Mouse (Mus musculus) midbrain, postnatal 0 days (tissue): ENCODE data around the gene Olfr1471. TPM values are rescaled to one million over a fixed set of nuclear protein-coding genes. Genes with fewer than 3 reads are reported as not detected.
"Not testable (repeated sequence)": the region's sequence is repeated elsewhere in the genome, so short reads cannot be mapped to it uniquely, and the experiment has no call there.

Source experiments
- ATAC-seq: fragments of 200-750 bp; cut with Nextera tagmentation; 2 replicates; pipeline ENCODE4 v1.8.0; 2017; ENCODE audit warnings: moderate number of reproducible peaks, mild to moderate bottlenecking, moderate TSS enrichment, moderate library complexity; ENCODE audit not compliant: low FRiP score
- DNase-seq: peaks from one replicate; pipeline ENCODE4 v3.0.0-alpha.2; 2015; ENCODE audit warnings: low spot score
- H3K27ac ChIP-seq: fragments of 300-500 bp; sonication (generic); 2 replicates; pipeline ENCODE4 v1.5.1; 2014; ENCODE audit warnings: low read depth, mild to moderate bottlenecking, low read length, mixed read lengths
- H3K27me3 ChIP-seq: fragments of 300-500 bp; sonication (generic); 2 replicates; pipeline ENCODE4 v1.6.1; 2014; ENCODE audit warnings: low read length, control low read depth, mixed read lengths; ENCODE audit not compliant: insufficient read depth
- H3K36me3 ChIP-seq: fragments of 300-500 bp; sonication (generic); 2 replicates; pipeline ENCODE4 v1.6.1; 2014; ENCODE audit warnings: low read length, control low read depth, mixed read lengths; ENCODE audit not compliant: insufficient read depth
- H3K4me1 ChIP-seq: fragments of 300-500 bp; sonication (generic); 2 replicates; pipeline ENCODE4 v1.6.1; 2014; ENCODE audit warnings: mild to moderate bottlenecking, control low read depth, antibody characterized with exemption, low read length, mixed read lengths; ENCODE audit not compliant: insufficient read depth
- H3K4me2 ChIP-seq: fragments of 300-500 bp; sonication (generic); 2 replicates; pipeline ENCODE4 v1.6.1; 2014; ENCODE audit warnings: low read depth, mild to moderate bottlenecking, low read length, mixed read lengths; ENCODE audit not compliant: poor library complexity, severe bottlenecking
- H3K4me3 ChIP-seq: fragments of 300-500 bp; sonication (generic); 2 replicates; pipeline ENCODE4 v1.5.1; 2014; ENCODE audit warnings: low read depth, mild to moderate bottlenecking, low read length, moderate library complexity
- H3K9ac ChIP-seq: fragments of 300-500 bp; sonication (generic); replicated peaks from 2 replicates; pipeline ENCODE4 v1.6.1; 2014; ENCODE audit warnings: mild to moderate bottlenecking, low read length, moderate library complexity, mixed read lengths; ENCODE audit not compliant: poor library complexity, severe bottlenecking
- H3K9me3 ChIP-seq: fragments of 300-500 bp; sonication (generic); 2 replicates; pipeline ENCODE4 v1.6.1; 2016; ENCODE audit warnings: low read length, control low read depth
- CTCF ChIP-seq: IDR thresholded peaks from 2 replicates; pipeline ENCODE4 v1.5.1; 2016; ENCODE audit warnings: antibody characterized with exemption, mild to moderate bottlenecking
- WGBS: fragments of 180-500 bp; shearing (Covaris S2); extraction: QIAGEN DNeasy Blood & Tissue Kit; methylation state at CpG from one replicate; pipeline ENCODE4 v1.1.7; 2014; 5-methylcytosine and 5-hydroxymethylcytosine counted together
- polyA plus RNA-seq: library from polyadenylated mRNA; unstranded; fragments of >200 nt; fragmentation: Nextera tagmentation; extraction: Ambion mirVana; gene quantifications from 2 replicates; pipeline ENCODE4 v1.2.1, GENCODE M21; 2015
- total RNA-seq: library from RNA; depleted of rRNA; stranded (reverse); fragments of >200 nt; gene quantifications from 2 replicates; pipeline ENCODE4 v1.2.3, GENCODE M21; 2014; rRNA removed

Olfr1471 gene
- total RNA-seq (not detected in 2 replicates), polyA plus RNA-seq (not detected in 2 replicates)

DNA sequence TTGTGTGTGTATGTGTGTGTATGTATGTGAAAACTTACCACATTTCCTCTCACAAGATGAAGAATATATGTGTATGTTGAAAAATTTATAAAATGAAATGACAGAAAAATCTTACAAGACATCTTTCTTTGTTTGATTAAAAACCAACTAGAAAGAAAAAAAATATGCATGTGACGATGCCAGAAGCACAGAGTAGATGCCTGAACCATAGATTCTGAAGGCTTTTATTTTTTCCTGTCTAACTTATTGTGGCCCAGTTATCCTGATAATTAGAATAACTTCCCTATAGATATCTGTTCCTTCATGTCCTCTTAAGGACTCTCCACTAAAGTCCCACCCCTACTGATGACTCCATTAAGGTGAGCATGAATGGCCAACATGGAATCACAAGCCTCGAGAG, at the start of gene Olfr1471:
Olfr1471 (plus strand) TSS at position 301 of the 400 bp plus-strand sequence.
- 68% methylated on average over 2 of the region's 2 CpGs for WGBS
- H3K9me3 ChIP-seq, H3K36me3 ChIP-seq, H3K4me3 ChIP-seq, ATAC-seq, H3K27me3 ChIP-seq, H3K4me1 ChIP-seq, H3K9ac ChIP-seq, DNase-seq, H3K4me2 ChIP-seq, H3K27ac ChIP-seq: not testable (repeated sequence)

GRCm38 (mm10) chr19:13407549-13407948, 35.7 kb upstream of the Olfr1471 start, which contains the start of gene Olfr1469:
Olfr1469 (plus strand) TSS chr19:13407849.
- no peak for TF ChIP-seq CTCF
- Histone ChIP-seq H3K27me3 (no peaks in the 10 kb centered on the region), H3K4me3 (no peak within 1 kb of the TSS), H3K27ac (no peak within 1 kb of the TSS), H3K9ac (no peak within 1 kb of the TSS), H3K4me1 (no peaks in the 10 kb centered on the region), H3K9me3 (peaks cover 2% of the 10 kb centered on the region; the same call in 1 of the 2 replicates), H3K36me3 (no peaks in the 10 kb centered on the region), H3K4me2 (no peak within 1 kb of the TSS)
- no peak for ATAC-seq
- DNase-seq = no peak
- WGBS = 71% methylated on average over 2 of the region's 2 CpGs

GRCm38 (mm10) chr19:13455986-13456385, 12.8 kb downstream of the Olfr1471 start, which contains the start of gene Olfr1472:
Olfr1472 (minus strand) TSS chr19:13456086.
- WGBS = 78% methylated on average over 1 of the region's 1 CpGs
- Histone ChIP-seq H3K9me3 (0 out of 2 replicates have a peak, but pooled peaks cover 4% of the 10 kb centered on the region), H3K4me1 (no peaks in the 10 kb centered on the region)

GRCm38 (mm10) chr19:13469265-13469664, 26.1 kb downstream of the Olfr1471 start, which contains the start of gene Olfr1474:
Olfr1474 (plus strand) TSS chr19:13469565.
- H3K9me3 ChIP-seq, H3K36me3 ChIP-seq, H3K9ac ChIP-seq, H3K4me1 ChIP-seq, ATAC-seq, H3K27me3 ChIP-seq, DNase-seq, H3K4me3 ChIP-seq, H3K27ac ChIP-seq, H3K4me2 ChIP-seq: not testable (repeated sequence)
- WGBS = 84% methylated on average over 4 of the region's 4 CpGs

More at GRCm38 (mm10) chr19:13455986-13456385, 12.8 kb downstream of the Olfr1471 start, which contains the start of gene Olfr1472:
- TF ChIP-seq CTCF = no peak
- no peak within 1 kb of the TSS for H3K27ac ChIP-seq
- H3K27me3 ChIP-seq = no peaks in the 10 kb centered on the region
- DNase-seq (no peak), ATAC-seq (no peak)
- no peak within 1 kb of the TSS for H3K4me2 ChIP-seq
- H3K4me3 ChIP-seq = no peak within 1 kb of the TSS
- no peaks in the 10 kb centered on the region for H3K36me3 ChIP-seq
- no peak within 1 kb of the TSS for H3K9ac ChIP-seq

- ATAC-seq (no peak), DNase-seq (no peak)
- H3K4me1 ChIP-seq = no peaks in the 10 kb centered on the region
- H3K27me3 ChIP-seq = no peaks in the 10 kb centered on the region
- no peak for TF ChIP-seq CTCF
- no peaks in the 10 kb centered on the region for H3K36me3 ChIP-seq
- no peaks in the 10 kb centered on the region for H3K9me3 ChIP-seq
- no peak within 1 kb of the TSS for H3K4me2 ChIP-seq
- H3K9ac ChIP-seq = no peak within 1 kb of the TSS
- no peak within 1 kb of the TSS for H3K27ac ChIP-seq
- H3K4me3 ChIP-seq = no peak within 1 kb of the TSS
Observed at GRCm38 (mm10) chr19:13480096-13480495, 36.9 kb downstream of the Olfr1471 start, which contains the start of gene Olfr1475. Olfr1475 (minus strand) TSS chr19:13480196.

- H3K4me1 ChIP-seq = no peaks in the 10 kb centered on the region
- 0 out of 2 replicates have a peak, but pooled peaks cover 8% of the 10 kb centered on the region for H3K9me3 ChIP-seq
- ATAC-seq (no peak), DNase-seq (no peak)
- no peak within 1 kb of the TSS for H3K9ac ChIP-seq
- TF ChIP-seq CTCF = no peak
- no peak within 1 kb of the TSS for H3K4me3 ChIP-seq
- no peak within 1 kb of the TSS for H3K4me2 ChIP-seq
- no peaks in the 10 kb centered on the region for H3K36me3 ChIP-seq
- H3K27ac ChIP-seq = no peak within 1 kb of the TSS
- H3K27me3 ChIP-seq = no peaks in the 10 kb centered on the region
- 65% methylated on average over 3 of the region's 3 CpGs for WGBS
Observed at GRCm38 (mm10) chr19:13500246-13500645, 57.0 kb downstream of the Olfr1471 start, which contains the start of gene Olfr1477. Olfr1477 (plus strand) TSS chr19:13500546.

Other genes with a start within 250 kb of the Olfr1471 start
- not detected in 2 replicates for gene Olfr1463, start 212.1 kb upstream of the Olfr1471 start, total RNA-seq
- gene Olfr1463, start 212.1 kb upstream of the Olfr1471 start, polyA plus RNA-seq = not detected in 2 replicates
- not detected in 2 replicates for gene Olfr1465, start 127.9 kb upstream of the Olfr1471 start, total RNA-seq
- not detected in 2 replicates for gene Olfr1465, start 127.9 kb upstream of the Olfr1471 start, polyA plus RNA-seq
- gene Olfr1466, start 104.5 kb upstream of the Olfr1471 start, total RNA-seq = not detected in 2 replicates
- not detected in 2 replicates for gene Olfr1466, start 104.5 kb upstream of the Olfr1471 start, polyA plus RNA-seq
- gene Olfr1467, start 81.2 kb upstream of the Olfr1471 start, total RNA-seq = not detected in 2 replicates
- not detected in 2 replicates for gene Olfr1467, start 81.2 kb upstream of the Olfr1471 start, polyA plus RNA-seq
- gene Olfr1469, start 35.6 kb upstream of the Olfr1471 start, total RNA-seq = not detected in 2 replicates
- gene Olfr1469, start 35.6 kb upstream of the Olfr1471 start, polyA plus RNA-seq = not detected in 2 replicates
- gene Olfr1472, start 12.7 kb downstream of the Olfr1471 start, total RNA-seq = not detected in 2 replicates
- not detected in 2 replicates for gene Olfr1472, start 12.7 kb downstream of the Olfr1471 start, polyA plus RNA-seq
- gene Olfr1474, start 26.2 kb downstream of the Olfr1471 start, total RNA-seq = not detected in 2 replicates
- gene Olfr1474, start 26.2 kb downstream of the Olfr1471 start, polyA plus RNA-seq = not detected in 2 replicates
- gene Olfr1475, start 36.8 kb downstream of the Olfr1471 start, total RNA-seq = not detected in 2 replicates
- not detected in 2 replicates for gene Olfr1475, start 36.8 kb downstream of the Olfr1471 start, polyA plus RNA-seq
- not detected in 2 replicates for gene Olfr1477, start 57.1 kb downstream of the Olfr1471 start, total RNA-seq
- not detected in 2 replicates for gene Olfr1477, start 57.1 kb downstream of the Olfr1471 start, polyA plus RNA-seq
- gene Olfr1480, start 84.5 kb downstream of the Olfr1471 start, total RNA-seq = not detected in 2 replicates
- gene Olfr1480, start 84.5 kb downstream of the Olfr1471 start, polyA plus RNA-seq = not detected in 2 replicates
- gene Olfr1484, start 140.1 kb downstream of the Olfr1471 start, total RNA-seq = not detected in 2 replicates
- gene Olfr1484, start 140.1 kb downstream of the Olfr1471 start, polyA plus RNA-seq = not detected in 2 replicates
- not detected in 2 replicates for gene Olfr1487, start 174.0 kb downstream of the Olfr1471 start, total RNA-seq
- not detected in 2 replicates for gene Olfr1487, start 174.0 kb downstream of the Olfr1471 start, polyA plus RNA-seq
- not detected in 2 replicates for gene Olfr1489, start 188.2 kb downstream of the Olfr1471 start, total RNA-seq
- not detected in 2 replicates for gene Olfr1489, start 188.2 kb downstream of the Olfr1471 start, polyA plus RNA-seq
- not detected in 2 replicates for gene Olfr1490, start 207.7 kb downstream of the Olfr1471 start, total RNA-seq
- gene Olfr1490, start 207.7 kb downstream of the Olfr1471 start, polyA plus RNA-seq = not detected in 2 replicates